Mouse (Mus musculus): Measurements from ENCODE around the gene Ldhb. TPM values are rescaled to one million over a fixed set of nuclear protein-coding genes. Genes with fewer than 3 reads are reported as not detected.

Ldhb gene
- polyA plus RNA-seq, 1 experiment, result 157 TPM

DNA sequence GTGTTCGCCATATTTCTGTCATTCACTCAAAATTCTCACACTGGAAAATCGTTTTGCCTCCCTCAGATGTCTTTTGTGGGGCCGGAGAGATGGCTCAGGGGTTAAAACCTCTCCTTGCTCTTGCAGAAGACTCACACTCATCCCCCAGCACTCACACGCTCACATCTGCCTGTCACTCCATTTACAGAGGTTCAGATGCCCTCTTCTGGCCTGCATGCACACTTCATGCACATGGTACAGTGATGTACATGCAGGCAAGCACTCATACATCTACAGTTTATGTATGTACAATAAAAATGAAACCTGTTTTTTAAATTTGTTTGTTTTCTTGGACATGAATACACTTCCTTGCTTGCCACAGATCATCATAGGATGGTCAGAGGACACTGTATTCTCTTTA is 38.2 kb downstream of the Ldhb start:
- no peak overlapping the region for H3K4me3 ChIP-seq (ENCODE audit: control insufficient read depth, low read depth, low read length)
- H3K27me3 ChIP-seq (ENCODE audit: control insufficient read depth, insufficient read depth, low read length), result no peaks in the 10 kb centered on the region
- no peak overlapping the region for H3K27ac ChIP-seq (ENCODE audit: control insufficient read depth, insufficient read depth, low read depth, low read length)
- no peak for TF ChIP-seq POLR2A (IDR thresholded peaks at IDR 0.05; ENCODE audit: control insufficient read depth, low read depth, low read length)
- no peak for TF ChIP-seq CTCF (IDR thresholded peaks at IDR 0.05; ENCODE audit: control insufficient read depth, insufficient read depth, insufficient replicate concordance, low read depth, low read length)
- no peaks in the 10 kb centered on the region for H3K36me3 ChIP-seq (ENCODE audit: control insufficient read depth, insufficient read depth, low read length)
- no peaks in the 10 kb centered on the region for H3K4me1 ChIP-seq (ENCODE audit: control insufficient read depth, insufficient read depth, low read length)

DNA sequence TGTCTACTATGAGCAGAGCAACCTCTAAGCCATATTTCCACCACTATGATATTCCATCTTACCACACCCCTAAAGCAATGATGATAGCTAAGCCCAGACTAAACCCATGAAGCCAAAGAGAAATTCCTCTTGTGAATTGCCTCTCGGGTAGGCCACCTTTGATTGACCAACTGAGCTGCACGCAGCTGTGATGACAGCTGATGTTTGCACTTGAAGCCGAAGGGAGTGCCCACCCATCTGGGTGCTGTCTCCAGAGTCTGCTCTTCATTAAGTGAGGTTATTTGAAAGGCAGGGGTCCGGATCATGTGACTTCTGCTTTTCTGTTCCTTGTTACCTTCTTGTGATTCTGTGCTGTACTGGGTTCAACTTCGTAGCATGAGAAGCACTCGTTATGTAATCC is 45.6 kb downstream of the Ldhb start:
- Histone ChIP-seq H3K36me3 (ENCODE audit: control insufficient read depth, insufficient read depth, low read length) (no peaks in the 10 kb centered on the region), H3K27ac (ENCODE audit: control insufficient read depth, insufficient read depth, low read depth, low read length) (no peak overlapping the region), H3K27me3 (ENCODE audit: control insufficient read depth, insufficient read depth, low read length) (no peaks in the 10 kb centered on the region), H3K4me3 (ENCODE audit: control insufficient read depth, low read depth, low read length) (no peak overlapping the region), H3K4me1 (ENCODE audit: control insufficient read depth, insufficient read depth, low read length) (no peaks in the 10 kb centered on the region)
- no peak for TF ChIP-seq POLR2A (IDR thresholded peaks at IDR 0.05; ENCODE audit: control insufficient read depth, low read depth, low read length)
- no peak for TF ChIP-seq CTCF (IDR thresholded peaks at IDR 0.05; ENCODE audit: control insufficient read depth, insufficient read depth, insufficient replicate concordance, low read depth, low read length)

GRCm38 (mm10) chr6:142459017-142459678 is 48.6 kb downstream of the Ldhb start:
- Histone ChIP-seq H3K4me3 (ENCODE audit: control insufficient read depth, low read depth, low read length) (no peak overlapping the region), H3K36me3 (ENCODE audit: control insufficient read depth, insufficient read depth, low read length) (no peaks in the 10 kb centered on the region), H3K27me3 (ENCODE audit: control insufficient read depth, insufficient read depth, low read length) (no peaks in the 10 kb centered on the region), H3K4me1 (ENCODE audit: control insufficient read depth, insufficient read depth, low read length) (no peaks in the 10 kb centered on the region), H3K27ac (ENCODE audit: control insufficient read depth, insufficient read depth, low read depth, low read length) (no peak overlapping the region)
- TF ChIP-seq POLR2A (IDR thresholded peaks at IDR 0.05; ENCODE audit: control insufficient read depth, low read depth, low read length) (no peak), CTCF (IDR thresholded peaks at IDR 0.05; ENCODE audit: control insufficient read depth, insufficient read depth, insufficient replicate concordance, low read depth, low read length) (no peak)

DNA sequence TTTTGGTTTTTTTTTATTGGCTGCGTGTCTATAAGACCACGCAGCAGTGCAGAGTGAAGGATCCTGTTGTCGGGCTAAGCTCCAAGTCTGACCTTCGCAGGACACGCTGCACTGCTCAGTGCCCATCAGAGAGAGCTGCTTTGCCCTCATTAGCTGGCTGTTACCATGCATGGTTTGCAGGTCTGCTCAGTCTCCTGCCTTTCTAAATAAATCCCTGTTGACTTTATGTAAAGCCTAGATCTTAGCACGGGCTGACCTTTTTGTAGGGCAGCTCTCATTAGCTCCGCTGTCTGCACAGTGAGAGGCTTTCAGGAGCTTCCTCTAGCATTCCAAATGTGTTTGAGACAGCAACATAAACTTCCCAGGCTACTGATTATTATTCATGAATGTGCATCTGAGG is 49.7 kb downstream of the Ldhb start:
- no peak overlapping the region for H3K27ac ChIP-seq (ENCODE audit: control insufficient read depth, insufficient read depth, low read depth, low read length)
- no peaks in the 10 kb centered on the region for H3K36me3 ChIP-seq (ENCODE audit: control insufficient read depth, insufficient read depth, low read length)
- no peak overlapping the region for H3K4me3 ChIP-seq (ENCODE audit: control insufficient read depth, low read depth, low read length)
- no peaks in the 10 kb centered on the region for H3K4me1 ChIP-seq (ENCODE audit: control insufficient read depth, insufficient read depth, low read length)
- TF ChIP-seq CTCF (IDR thresholded peaks at IDR 0.05; ENCODE audit: control insufficient read depth, insufficient read depth, insufficient replicate concordance, low read depth, low read length) (no peak), POLR2A (IDR thresholded peaks at IDR 0.05; ENCODE audit: control insufficient read depth, low read depth, low read length) (no peak)
- H3K27me3 ChIP-seq (ENCODE audit: control insufficient read depth, insufficient read depth, low read length), result no peaks in the 10 kb centered on the region

DNA sequence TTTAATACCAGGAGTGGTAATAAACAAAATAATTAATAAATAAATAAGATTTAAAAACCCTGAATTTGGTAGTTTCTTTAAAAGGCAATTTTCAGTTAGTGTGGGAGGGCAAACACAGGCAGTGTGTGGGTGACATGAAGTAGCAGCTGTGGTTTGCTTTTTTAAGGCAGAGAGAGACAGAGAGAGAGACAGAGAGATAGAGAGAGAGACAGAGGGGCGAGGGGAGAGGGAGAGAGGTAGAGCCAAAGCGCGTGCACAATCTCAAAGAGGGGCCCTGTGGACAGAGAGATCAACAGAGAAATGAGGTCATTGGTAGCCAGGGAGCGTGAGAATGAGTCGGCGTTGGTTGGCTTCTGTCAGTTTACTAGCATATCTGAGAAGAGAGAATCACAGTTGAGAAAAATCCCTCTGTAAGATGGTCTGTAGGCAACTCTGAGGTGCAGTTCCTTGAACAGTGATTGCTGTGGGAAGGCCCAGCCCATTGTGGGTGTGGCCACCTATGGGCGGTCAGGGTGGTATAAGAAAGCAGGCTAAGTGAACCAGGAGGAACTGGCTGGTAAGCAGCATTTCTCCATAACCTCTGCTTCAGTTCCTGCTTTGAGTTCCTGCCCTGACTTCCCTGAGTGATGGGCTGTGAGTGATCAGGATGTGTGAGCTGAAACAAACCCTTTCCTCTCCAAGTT is 52.3 kb downstream of the Ldhb start:
- no peaks in the 10 kb centered on the region for H3K36me3 ChIP-seq (ENCODE audit: control insufficient read depth, insufficient read depth, low read length)
- no peak overlapping the region for H3K27ac ChIP-seq (ENCODE audit: control insufficient read depth, insufficient read depth, low read depth, low read length)
- no peak overlapping the region for H3K4me3 ChIP-seq (ENCODE audit: control insufficient read depth, low read depth, low read length)
- H3K27me3 ChIP-seq (ENCODE audit: control insufficient read depth, insufficient read depth, low read length), result no peaks in the 10 kb centered on the region
- H3K4me1 ChIP-seq (ENCODE audit: control insufficient read depth, insufficient read depth, low read length), result no peaks in the 10 kb centered on the region
- TF ChIP-seq POLR2A (IDR thresholded peaks at IDR 0.05; ENCODE audit: control insufficient read depth, low read depth, low read length) (no peak), CTCF (IDR thresholded peaks at IDR 0.05; ENCODE audit: control insufficient read depth, insufficient read depth, insufficient replicate concordance, low read depth, low read length) (no peak)

DNA sequence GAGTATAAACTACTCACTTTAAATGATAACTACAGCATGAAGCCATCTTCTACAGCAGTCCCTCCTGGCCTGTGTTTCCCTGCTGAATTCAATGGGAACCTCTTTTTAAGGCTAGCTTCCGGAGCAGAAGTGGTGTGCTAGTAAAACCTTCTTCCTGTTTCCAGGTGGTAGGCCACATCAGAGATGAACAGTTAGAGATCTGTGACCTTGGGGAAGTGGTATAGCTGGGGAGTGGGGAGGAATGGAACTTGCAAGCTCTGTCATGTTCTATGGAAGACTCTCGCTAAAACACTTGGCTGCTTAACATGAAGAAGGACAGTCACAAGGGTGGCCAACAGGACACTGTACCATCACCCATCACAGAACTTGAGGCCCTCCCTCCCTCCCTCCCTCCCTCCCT is 54.4 kb downstream of the Ldhb start:
- Histone ChIP-seq H3K27ac (ENCODE audit: control insufficient read depth, insufficient read depth, low read depth, low read length) (no peak overlapping the region), H3K4me1 (ENCODE audit: control insufficient read depth, insufficient read depth, low read length) (no peaks in the 10 kb centered on the region), H3K36me3 (ENCODE audit: control insufficient read depth, insufficient read depth, low read length) (no peaks in the 10 kb centered on the region), H3K27me3 (ENCODE audit: control insufficient read depth, insufficient read depth, low read length) (no peaks in the 10 kb centered on the region), H3K4me3 (ENCODE audit: control insufficient read depth, low read depth, low read length) (no peak overlapping the region)
- TF ChIP-seq CTCF (IDR thresholded peaks at IDR 0.05; ENCODE audit: control insufficient read depth, insufficient read depth, insufficient replicate concordance, low read depth, low read length) (no peak), POLR2A (IDR thresholded peaks at IDR 0.05; ENCODE audit: control insufficient read depth, low read depth, low read length) (no peak)

DNA sequence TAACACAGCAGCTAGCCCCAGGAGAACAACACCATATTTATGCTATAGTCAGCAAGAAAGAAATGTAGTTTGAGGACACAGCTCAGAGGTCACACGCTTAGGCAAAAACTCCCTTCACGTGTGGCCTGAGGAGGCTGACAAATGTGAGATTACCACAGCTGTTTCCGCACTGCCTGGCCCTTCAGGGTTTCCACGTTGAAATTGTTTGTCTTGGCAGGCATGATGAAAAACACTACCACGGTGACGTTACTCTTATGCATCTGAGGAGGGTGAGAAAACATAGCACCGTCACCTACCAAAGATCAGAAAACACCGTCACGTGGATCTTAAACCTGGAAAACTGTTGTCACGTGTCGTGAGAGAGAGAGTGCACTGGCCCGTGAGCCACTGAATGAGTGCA is 56.4 kb downstream of the Ldhb start:
- H3K36me3 ChIP-seq (ENCODE audit: control insufficient read depth, insufficient read depth, low read length), result no peaks in the 10 kb centered on the region
- no peak overlapping the region for H3K4me3 ChIP-seq (ENCODE audit: control insufficient read depth, low read depth, low read length)
- no peaks in the 10 kb centered on the region for H3K4me1 ChIP-seq (ENCODE audit: control insufficient read depth, insufficient read depth, low read length)
- no peak overlapping the region for H3K27ac ChIP-seq (ENCODE audit: control insufficient read depth, insufficient read depth, low read depth, low read length)
- H3K27me3 ChIP-seq (ENCODE audit: control insufficient read depth, insufficient read depth, low read length), result no peaks in the 10 kb centered on the region
- TF ChIP-seq CTCF (IDR thresholded peaks at IDR 0.05; ENCODE audit: control insufficient read depth, insufficient read depth, insufficient replicate concordance, low read depth, low read length), result no peak
- no peak for TF ChIP-seq POLR2A (IDR thresholded peaks at IDR 0.05; ENCODE audit: control insufficient read depth, low read depth, low read length)

Other genes starting within 250 kb of the Ldhb start
- 0.13 TPM in 1 of 2 replicates, not detected in the other for gene Iapp, start 209.5 kb downstream of the Ldhb start, polyA plus RNA-seq (2012; rRNA removed)
- 0.41 and 0.52 TPM in 2 replicates for gene Slco1a5, start 185.0 kb downstream of the Ldhb start, polyA plus RNA-seq (2012; rRNA removed)
- 5.8 and 6.3 TPM in 2 replicates for gene Pyroxd1, start 162.3 kb downstream of the Ldhb start, polyA plus RNA-seq (2012; rRNA removed)
- 29.7 and 36.9 TPM in 2 replicates for gene Recql, start 120.9 kb downstream of the Ldhb start, polyA plus RNA-seq (2012; rRNA removed)
- gene Golt1b, start 120.7 kb downstream of the Ldhb start, polyA plus RNA-seq (2012; rRNA removed), result 4.9 and 5.4 TPM in 2 replicates
- 0.36 and 0.83 TPM in 2 replicates for gene Spx, start 94.5 kb downstream of the Ldhb start, polyA plus RNA-seq (2012; rRNA removed)
- 0.06 and 0.14 TPM in 2 replicates for gene Gys2, start 34.8 kb downstream of the Ldhb start, polyA plus RNA-seq (2012; rRNA removed)
- 0.52 and 1.4 TPM in 2 replicates for gene Kcnj8, start 63.7 kb upstream of the Ldhb start, polyA plus RNA-seq (2012; rRNA removed)
- 0.78 and 0.84 TPM in 2 replicates for gene Abcc9, start 194.4 kb upstream of the Ldhb start, polyA plus RNA-seq (2012; rRNA removed)
- 12.8 and 14.8 TPM in 2 replicates for gene Cmas, start 248.7 kb upstream of the Ldhb start, polyA plus RNA-seq (2012; rRNA removed)

All from testis, adult 2 months (tissue).